Mouse (Mus musculus): Measurements from ENCODE around the gene Map2k5. TPM values are rescaled to one million over a fixed set of nuclear protein-coding genes. Genes with fewer than 3 reads are reported as not detected.
A peak's percentile ranks its signal among the peaks of the same experiment; 100 is the strongest.

Gene Map2k5
- polyA plus RNA-seq, 1 experiment from 2014 or later, result 9.2 TPM

DNA sequence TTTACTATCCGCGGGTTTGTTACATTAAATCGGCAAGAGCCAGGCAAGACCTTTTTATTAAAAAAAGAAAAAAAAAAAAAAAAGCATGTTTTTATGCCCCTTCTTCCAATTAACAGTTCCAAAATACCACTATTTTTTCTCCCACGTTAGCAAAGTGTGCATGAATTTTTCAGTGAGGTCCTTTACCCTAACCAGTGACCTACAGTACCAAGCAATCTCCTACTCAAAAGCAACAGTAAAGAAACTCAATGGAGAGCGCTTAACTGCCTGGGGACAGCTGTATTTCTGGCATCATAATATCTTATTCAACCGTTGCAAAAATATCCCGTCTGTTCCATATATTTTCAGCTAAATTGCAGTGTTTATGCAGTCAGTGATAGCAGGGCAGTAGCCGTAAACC, 472 bp upstream of the Map2k5 start:
- WGBS (ENCODE audit: insufficient replicate concordance), result 15% methylated on average over 8 of the region's 8 CpGs
- Histone ChIP-seq H3K4me1 (replicated peaks) (peaks cover 42% of the 10 kb centered on the region), H3K4me2 (peak overlapping the region; percentile 82), H3K36me3 (replicated peaks) (0 out of 2 replicates have a peak, but pooled peaks cover 12% of the 10 kb centered on the region), H3K4me3 (replicated peaks) (peak overlapping the region; percentile 88), H3K27me3 (no peaks in the 10 kb centered on the region), H3K9ac (peak overlapping the region; percentile 81), H3K27ac (replicated peaks) (peak overlapping the region; percentile 87), H3K9me3 (replicated peaks) (no peaks in the 10 kb centered on the region)
- ATAC-seq (ENCODE audit: insufficient read depth), result no peak

GRCm38 (mm10) chr9:63373315-63373714, 4.4 kb downstream of the Map2k5 start:
- ATAC-seq (ENCODE audit: insufficient read depth), result no peak
- H3K9ac ChIP-seq, result no peak overlapping the region
- H3K4me2 ChIP-seq, result no peak overlapping the region
- H3K9me3 ChIP-seq (replicated peaks), result no peaks in the 10 kb centered on the region
- H3K4me3 ChIP-seq (replicated peaks), result no peak overlapping the region
- 22% methylated on average over 2 of the region's 2 CpGs for WGBS (ENCODE audit: insufficient replicate concordance)
- H3K27me3 ChIP-seq, result no peaks in the 10 kb centered on the region
- H3K4me1 ChIP-seq (replicated peaks), result peaks cover 39% of the 10 kb centered on the region
- 0 out of 2 replicates have a peak, but pooled peaks cover 26% of the 10 kb centered on the region for H3K36me3 ChIP-seq (replicated peaks)
- H3K27ac ChIP-seq (replicated peaks), result no peak overlapping the region

- Histone ChIP-seq H3K4me1 (replicated peaks) (peaks cover 36% of the 10 kb centered on the region), H3K4me2 (no peak overlapping the region), H3K27me3 (no peaks in the 10 kb centered on the region), H3K27ac (replicated peaks) (no peak overlapping the region), H3K9ac (no peak overlapping the region), H3K9me3 (replicated peaks) (no peaks in the 10 kb centered on the region), H3K36me3 (replicated peaks) (0 out of 2 replicates have a peak, but pooled peaks cover 26% of the 10 kb centered on the region), H3K4me3 (replicated peaks) (no peak overlapping the region)
- WGBS (ENCODE audit: insufficient replicate concordance), result 71% methylated on average over 8 of the region's 8 CpGs
- no peak for ATAC-seq (ENCODE audit: insufficient read depth)
Measured at GRCm38 (mm10) chr9:63372541-63372940, 5.2 kb downstream of the Map2k5 start.

- H3K4me3 ChIP-seq (replicated peaks), result no peak overlapping the region
- H3K9ac ChIP-seq, result no peak overlapping the region
- no peaks in the 10 kb centered on the region for H3K9me3 ChIP-seq (replicated peaks)
- H3K27ac ChIP-seq (replicated peaks), result no peak overlapping the region
- WGBS (ENCODE audit: insufficient replicate concordance), result 45% methylated on average over 3 of the region's 3 CpGs
- no peaks in the 10 kb centered on the region for H3K27me3 ChIP-seq
- H3K36me3 ChIP-seq (replicated peaks), result peaks cover 8% of the 10 kb centered on the region
- H3K4me1 ChIP-seq (replicated peaks), result no peaks in the 10 kb centered on the region
- no peak overlapping the region for H3K4me2 ChIP-seq
- ATAC-seq (ENCODE audit: insufficient read depth), result no peak
Measured at GRCm38 (mm10) chr9:63360410-63360809, 17.3 kb downstream of the Map2k5 start.

- peaks cover 8% of the 10 kb centered on the region; the same call in 1 of the 2 replicates for H3K36me3 ChIP-seq (replicated peaks)
- no peak overlapping the region for H3K27ac ChIP-seq (replicated peaks)
- H3K27me3 ChIP-seq, result no peaks in the 10 kb centered on the region
- no peak for ATAC-seq (ENCODE audit: insufficient read depth)
- H3K4me2 ChIP-seq, result no peak overlapping the region
- 69% methylated on average over 5 of the region's 5 CpGs for WGBS (ENCODE audit: insufficient replicate concordance)
- no peak overlapping the region for H3K4me3 ChIP-seq (replicated peaks)
- no peaks in the 10 kb centered on the region for H3K9me3 ChIP-seq (replicated peaks)
- H3K9ac ChIP-seq, result no peak overlapping the region
- no peaks in the 10 kb centered on the region for H3K4me1 ChIP-seq (replicated peaks)
Measured at GRCm38 (mm10) chr9:63359016-63359415, 18.7 kb downstream of the Map2k5 start.

DNA sequence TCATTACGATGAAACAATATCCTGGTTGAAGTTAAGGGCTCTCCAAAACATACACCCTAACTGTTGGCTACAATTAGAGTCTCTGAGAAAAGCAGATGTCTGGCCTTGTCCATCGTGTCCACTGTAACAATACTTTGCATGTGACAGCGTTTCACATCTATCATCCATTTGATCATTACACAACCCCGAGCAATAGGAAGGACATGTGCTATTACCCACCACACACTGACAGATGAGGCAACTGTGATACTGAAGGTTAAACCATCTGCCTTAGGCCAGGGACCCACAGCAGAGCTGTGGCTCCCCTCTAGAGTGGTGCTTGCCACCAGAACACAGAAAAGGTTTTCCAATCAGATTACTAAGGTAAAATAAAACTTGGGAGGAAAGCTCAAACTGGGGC, 21.0 kb downstream of the Map2k5 start:
- Histone ChIP-seq H3K9ac (no peak overlapping the region), H3K27me3 (no peaks in the 10 kb centered on the region), H3K4me2 (no peak overlapping the region), H3K27ac (replicated peaks) (no peak overlapping the region), H3K4me3 (replicated peaks) (no peak overlapping the region), H3K36me3 (replicated peaks) (peaks cover 9% of the 10 kb centered on the region; the same call in 1 of the 2 replicates), H3K9me3 (replicated peaks) (no peaks in the 10 kb centered on the region), H3K4me1 (replicated peaks) (no peaks in the 10 kb centered on the region)
- no peak for ATAC-seq (ENCODE audit: insufficient read depth)
- WGBS (ENCODE audit: insufficient replicate concordance), result 75% methylated on average over 4 of the region's 4 CpGs

DNA sequence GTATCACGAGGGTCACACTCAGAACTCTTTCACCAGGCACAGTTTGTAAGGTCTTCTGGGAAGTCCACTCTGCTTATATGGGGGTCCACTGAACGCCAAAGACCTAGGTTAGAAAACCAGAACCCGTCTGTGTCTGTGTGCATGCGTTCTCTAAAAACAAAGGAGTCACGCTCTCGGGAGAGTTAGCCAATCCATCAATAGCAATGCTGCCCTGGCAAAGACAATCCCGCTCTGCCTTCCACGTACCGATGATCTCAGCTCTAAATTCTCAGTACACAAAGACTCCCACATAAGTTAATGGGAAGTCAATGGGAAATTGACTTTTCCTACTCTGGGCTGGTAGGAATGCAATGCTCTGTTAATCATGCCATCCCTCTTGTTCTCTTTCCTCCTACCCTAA, 21.4 kb downstream of the Map2k5 start:
- 85% methylated on average over 9 of the region's 9 CpGs for WGBS (ENCODE audit: insufficient replicate concordance)
- no peaks in the 10 kb centered on the region for H3K4me1 ChIP-seq (replicated peaks)
- no peaks in the 10 kb centered on the region for H3K27me3 ChIP-seq
- no peak for ATAC-seq (ENCODE audit: insufficient read depth)
- H3K27ac ChIP-seq (replicated peaks), result no peak overlapping the region
- no peaks in the 10 kb centered on the region for H3K9me3 ChIP-seq (replicated peaks)
- no peak overlapping the region for H3K4me2 ChIP-seq
- H3K36me3 ChIP-seq (replicated peaks), result peaks cover 9% of the 10 kb centered on the region; the same call in 1 of the 2 replicates
- no peak overlapping the region for H3K4me3 ChIP-seq (replicated peaks)
- H3K9ac ChIP-seq, result no peak overlapping the region

DNA sequence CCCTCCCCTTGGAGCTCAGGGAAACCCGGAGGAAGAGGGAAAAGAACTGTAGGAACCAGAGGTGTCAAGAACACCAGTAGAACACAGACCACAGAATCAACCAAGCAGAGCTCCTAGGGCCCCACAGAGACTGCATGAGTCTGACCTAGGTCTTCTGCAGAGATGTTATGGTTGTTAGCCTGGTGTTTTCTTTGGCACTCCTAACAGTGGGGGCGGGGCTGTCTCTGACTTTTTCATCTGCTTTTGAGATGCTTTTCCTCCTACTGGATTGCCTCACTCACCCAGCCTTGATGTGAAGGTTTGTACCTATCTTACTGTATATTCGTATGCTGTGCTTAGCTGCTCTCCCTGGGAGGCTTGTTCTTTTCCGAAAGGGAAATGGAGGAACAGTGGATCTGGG, 23.5 kb downstream of the Map2k5 start:
- 84% methylated on average over 4 of the region's 4 CpGs for WGBS (ENCODE audit: insufficient replicate concordance)

DNA sequence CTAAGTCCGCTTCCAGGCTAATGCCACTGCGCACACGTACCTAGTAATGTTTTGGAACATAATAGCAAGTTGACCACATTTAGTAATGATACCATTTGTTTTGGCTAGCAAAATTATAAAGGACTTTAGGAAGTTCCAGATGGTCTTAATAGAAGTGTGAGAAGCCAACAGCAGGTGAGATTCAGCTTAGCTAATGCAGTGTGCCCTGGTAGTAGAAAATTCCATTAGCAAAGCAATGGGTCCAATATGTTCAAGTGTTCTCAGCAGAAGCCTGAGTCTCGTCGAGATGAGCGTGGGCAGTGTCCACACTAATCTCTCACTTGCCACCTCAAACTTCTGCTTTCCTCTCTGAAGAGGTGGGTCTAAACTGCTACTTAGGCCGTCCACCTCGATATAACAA, 27.7 kb downstream of the Map2k5 start:
- Histone ChIP-seq H3K27me3 (no peaks in the 10 kb centered on the region), H3K4me1 (replicated peaks) (no peaks in the 10 kb centered on the region), H3K9ac (no peak overlapping the region), H3K4me3 (replicated peaks) (no peak overlapping the region), H3K27ac (replicated peaks) (no peak overlapping the region), H3K36me3 (replicated peaks) (peaks cover 5% of the 10 kb centered on the region; the same call in 1 of the 2 replicates), H3K4me2 (no peak overlapping the region), H3K9me3 (replicated peaks) (no peaks in the 10 kb centered on the region)
- WGBS (ENCODE audit: insufficient replicate concordance), result 52% methylated on average over 8 of the region's 8 CpGs
- ATAC-seq (ENCODE audit: insufficient read depth), result no peak

More for the DNA sequence above, 23.5 kb downstream of the Map2k5 start:
- no peaks in the 10 kb centered on the region for H3K27me3 ChIP-seq
- H3K27ac ChIP-seq (replicated peaks), result no peak overlapping the region
- no peak overlapping the region for H3K9ac ChIP-seq
- H3K36me3 ChIP-seq (replicated peaks), result peaks cover 9% of the 10 kb centered on the region; the same call in 1 of the 2 replicates
- ATAC-seq (ENCODE audit: insufficient read depth), result no peak
- H3K4me3 ChIP-seq (replicated peaks), result no peak overlapping the region
- H3K4me1 ChIP-seq (replicated peaks), result no peaks in the 10 kb centered on the region
- no peaks in the 10 kb centered on the region for H3K9me3 ChIP-seq (replicated peaks)
- H3K4me2 ChIP-seq, result no peak overlapping the region

- Histone ChIP-seq H3K27ac (replicated peaks) (no peak overlapping the region), H3K4me3 (replicated peaks) (no peak overlapping the region), H3K4me1 (replicated peaks) (no peaks in the 10 kb centered on the region), H3K4me2 (no peak overlapping the region), H3K9ac (no peak overlapping the region), H3K9me3 (replicated peaks) (no peaks in the 10 kb centered on the region), H3K36me3 (replicated peaks) (peaks cover 4% of the 10 kb centered on the region; the same call in 1 of the 2 replicates), H3K27me3 (no peaks in the 10 kb centered on the region)
- no peak for ATAC-seq (ENCODE audit: insufficient read depth)
- WGBS (ENCODE audit: insufficient replicate concordance), result 85% methylated on average over 3 of the region's 3 CpGs
Measured at GRCm38 (mm10) chr9:63349241-63349640, 28.5 kb downstream of the Map2k5 start.

- Histone ChIP-seq H3K4me1 (replicated peaks) (no peaks in the 10 kb centered on the region), H3K4me2 (no peak overlapping the region), H3K9me3 (replicated peaks) (no peaks in the 10 kb centered on the region), H3K27me3 (no peaks in the 10 kb centered on the region), H3K36me3 (replicated peaks) (no peaks in the 10 kb centered on the region), H3K4me3 (replicated peaks) (no peak overlapping the region), H3K27ac (replicated peaks) (no peak overlapping the region), H3K9ac (no peak overlapping the region)
- no peak for ATAC-seq (ENCODE audit: insufficient read depth)
- WGBS (ENCODE audit: insufficient replicate concordance), result 43% methylated on average over 1 of the region's 1 CpGs
Measured at GRCm38 (mm10) chr9:63348146-63348545, 29.6 kb downstream of the Map2k5 start.

DNA sequence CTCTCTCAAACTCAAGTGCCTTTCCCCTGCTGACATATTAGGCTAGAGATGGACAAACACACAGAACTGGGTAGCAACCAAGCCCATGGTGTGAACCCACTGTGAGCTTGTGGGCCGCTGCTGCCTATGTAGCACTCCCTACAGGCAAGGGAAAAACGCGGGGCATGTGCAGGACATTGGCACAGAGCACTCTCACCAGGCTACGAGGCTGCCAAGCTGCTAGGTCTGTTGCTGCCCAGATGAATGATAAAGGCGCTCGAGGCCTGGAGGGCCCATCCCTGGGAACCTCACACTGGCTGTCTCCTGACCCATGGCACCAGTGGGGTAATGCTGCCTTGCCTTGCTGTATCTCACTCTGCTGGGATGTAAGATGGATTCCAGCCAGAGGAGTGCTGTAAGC, 31.7 kb downstream of the Map2k5 start:
- ATAC-seq (ENCODE audit: insufficient read depth), result no peak

More for the DNA sequence above, 31.7 kb downstream of the Map2k5 start:
- Histone ChIP-seq H3K4me2 (no peak overlapping the region), H3K9me3 (replicated peaks) (no peaks in the 10 kb centered on the region), H3K4me1 (replicated peaks) (no peaks in the 10 kb centered on the region), H3K9ac (no peak overlapping the region), H3K36me3 (replicated peaks) (no peaks in the 10 kb centered on the region), H3K27me3 (no peaks in the 10 kb centered on the region), H3K27ac (replicated peaks) (no peak overlapping the region), H3K4me3 (replicated peaks) (no peak overlapping the region)
- WGBS (ENCODE audit: insufficient replicate concordance), result 73% methylated on average over 6 of the region's 6 CpGs

Data from liver, embryonic 15.5 days (tissue).